Mouse (Mus musculus) kidney, adult 2 months (tissue): ENCODE results near the gene Rad51.

Source experiments
- CTCF ChIP-seq: fragments of 200-500 bp; conservative IDR thresholded peaks from 2 replicates; pipeline ENCODE4 v1.5.1; 2011; ENCODE audit warnings: low read depth, mild to moderate bottlenecking, control low read depth, low read length, moderate library complexity, mixed read lengths; ENCODE audit not compliant: insufficient read depth, insufficient read length
- POLR2A ChIP-seq: fragments of 200-500 bp; IDR thresholded peaks from one replicate; pipeline ENCODE4 v1.6.1; 2011; ENCODE audit warnings: low read depth, low read length, control low read depth

- no peak for TF ChIP-seq POLR2A
- TF ChIP-seq CTCF: no peak
Measured at GRCm38 (mm10) chr2:119146435-119146834, 33.8 kb downstream of the Rad51 start.
